In genomic region chr10:125161077-125161476, GRCm38 (mm10) we compare ENCODE assay signal across 26 mouse cellular contexts.
DNase-seq lines count a peak whose midpoint lies in the region; ATAC-seq and TF ChIP-seq lines count a peak whose summit lies in the region.
"Had no signal": no experiment of that assay in that cellular context is flagged by ENCODE, and none has a peak within 500 bp of the region (broad histone marks: within the 10 kb centered on the region; RNA-seq: fewer than 3 reads in every experiment).

No protein-coding gene starts in this region.

- 0 out of 2 replicates have a peak overlapping the region, but pooled peaks have one; percentile 16 for H3K4me2 ChIP-seq in heart, embryonic 15.5 days
- H3K4me2 ChIP-seq in intestine, embryonic 16.5 days (ENCODE audit: low read depth, low read length): 0 out of 2 replicates have a peak overlapping the region, but pooled peaks have one; percentile 12
- H3K4me2 ChIP-seq in liver, embryonic 14.5 days (ENCODE audit: low read depth): no peak overlapping the region
- H3K4me2 ChIP-seq: hindbrain, embryonic 15.5 days; kidney, embryonic 15.5 days; limb, embryonic 15.5 days; midbrain, embryonic 12.5 days; neural tube, embryonic 15.5 days had no signal

- TF ChIP-seq CTCF in liver, embryonic 14.5 days (IDR thresholded peaks at IDR 0.05; ENCODE audit: low read depth): no peak
- no peak for TF ChIP-seq CTCF in gastrocnemius, adult 2 months (IDR thresholded peaks at IDR 0.05)

- 19% methylated on average over 5 of the region's 5 CpGs for WGBS in heart, embryonic 15.5 days
- 32% methylated on average over 5 of the region's 5 CpGs for WGBS in heart, embryonic 10.5 days
- whole genome bisulfite sequencing in intestine, embryonic 16.5 days: 38% methylated on average over 5 of the region's 5 CpGs
- WGBS in liver, embryonic 14.5 days (ENCODE audit: insufficient replicate concordance): 10% methylated on average over 5 of the region's 5 CpGs

- intact Hi-C loops in gastrocnemius, adult 2 months (cut with DNase I): no loop called here

- no peak; the same call in 1 of the 2 replicates for ATAC-seq in heart, embryonic 15.5 days (replicated peaks; ENCODE audit: insufficient number of reproducible peaks, insufficient read depth, low FRiP score, low read depth)
- peak; percentile 95 for ATAC-seq in intestine, embryonic 16.5 days
- ATAC-seq in liver, embryonic 14.5 days (ENCODE audit: insufficient read depth): 0 out of 2 replicates have a peak, but pooled peaks have one; percentile 45
- ATAC-seq: forebrain, postnatal 0 days; lung, postnatal 0 days had no signal

- H3K4me3 ChIP-seq in heart, embryonic 15.5 days: no peak overlapping the region
- no peak overlapping the region for H3K4me3 ChIP-seq in heart, embryonic 10.5 days
- no peak overlapping the region for H3K4me3 ChIP-seq in intestine, embryonic 16.5 days (ENCODE audit: low read length)
- H3K4me3 ChIP-seq in liver, embryonic 14.5 days (ENCODE audit: insufficient read depth in 1 of 2, low read depth in 2 of 2, low read length in 2 of 2): no peak overlapping the region
- no peak overlapping the region for H3K4me3 ChIP-seq in gastrocnemius, adult 2 months
- H3K4me3 ChIP-seq: heart, adult 2 months; hindbrain, embryonic 15.5 days; kidney, embryonic 15.5 days; limb, embryonic 15.5 days; midbrain, embryonic 12.5 days; neural tube, embryonic 15.5 days had no signal

- no peak for TF ChIP-seq EP300 in liver, embryonic 14.5 days (IDR thresholded peaks at IDR 0.05; ENCODE audit: low read depth)

- no peaks in the 10 kb centered on the region for H3K36me3 ChIP-seq in heart, embryonic 15.5 days
- no peaks in the 10 kb centered on the region for H3K36me3 ChIP-seq in heart, embryonic 10.5 days
- H3K36me3 ChIP-seq in intestine, embryonic 16.5 days (ENCODE audit: control insufficient read depth, insufficient read depth, low read length): no peaks in the 10 kb centered on the region
- H3K36me3 ChIP-seq in liver, embryonic 14.5 days (replicated peaks; ENCODE audit: control insufficient read depth, insufficient read depth, low read depth): no peaks in the 10 kb centered on the region
- H3K36me3 ChIP-seq: hindbrain, embryonic 15.5 days; kidney, embryonic 15.5 days; limb, embryonic 15.5 days; midbrain, embryonic 12.5 days; neural tube, embryonic 15.5 days had no signal

- no peak overlapping the region for H3K27ac ChIP-seq in heart, embryonic 15.5 days
- no peak overlapping the region for H3K27ac ChIP-seq in heart, embryonic 10.5 days
- no peak overlapping the region for H3K27ac ChIP-seq in intestine, embryonic 16.5 days (ENCODE audit: low read length)
- H3K27ac ChIP-seq in liver, embryonic 14.5 days: no peak overlapping the region
- H3K27ac ChIP-seq in gastrocnemius, adult 2 months: no peak overlapping the region
- H3K27ac ChIP-seq: heart, adult 2 months; hindbrain, embryonic 15.5 days; kidney, embryonic 15.5 days; limb, embryonic 15.5 days; midbrain, embryonic 12.5 days; neural tube, embryonic 15.5 days had no signal

- H3K9ac ChIP-seq in heart, embryonic 15.5 days: no peak overlapping the region
- no peak overlapping the region for H3K9ac ChIP-seq in intestine, embryonic 16.5 days (ENCODE audit: low read depth, low read length)
- H3K9ac ChIP-seq in liver, embryonic 14.5 days (replicated peaks): no peak overlapping the region
- H3K9ac ChIP-seq: forebrain, postnatal 0 days; hindbrain, embryonic 15.5 days; kidney, embryonic 15.5 days; limb, embryonic 15.5 days; midbrain, embryonic 12.5 days; neural tube, embryonic 15.5 days had no signal

- no peaks in the 10 kb centered on the region for H3K9me3 ChIP-seq in heart, embryonic 15.5 days (replicated peaks)
- no peaks in the 10 kb centered on the region for H3K9me3 ChIP-seq in heart, embryonic 10.5 days
- no peaks in the 10 kb centered on the region for H3K9me3 ChIP-seq in intestine, embryonic 16.5 days (ENCODE audit: control insufficient read depth, low read length)
- no peaks in the 10 kb centered on the region for H3K9me3 ChIP-seq in liver, embryonic 14.5 days (ENCODE audit: control insufficient read depth, low read length)
- H3K9me3 ChIP-seq: hindbrain, embryonic 15.5 days; kidney, embryonic 15.5 days; limb, embryonic 15.5 days; midbrain, embryonic 12.5 days; neural tube, embryonic 15.5 days had no signal

- peak; percentile 4 for DNase-seq in adrenal gland, postnatal 10 days
- no peak for DNase-seq in adrenal gland, postnatal 25 days
- DNase-seq in heart, embryonic 10.5 days (ENCODE audit: low spot score): no peak
- peak; percentile 1 to 9 (median 3) for DNase-seq in liver, embryonic 14.5 days (ENCODE audit: low read depth in 3 of 3, low spot score in 3 of 3)
- no peak for DNase-seq in gastrocnemius, adult 2 months
- no peak for DNase-seq in lung, postnatal 10 days
- DNase-seq: cerebellum, adult 11 months; cerebellum, adult 9-11 months; forebrain, postnatal 0 days; gastrocnemius, postnatal 25 days; heart, adult 2 months; kidney, adult 11 months; kidney, postnatal 36 days; left cerebral cortex, postnatal 4 days; right cerebral cortex, adult 18-20 months; right cerebral cortex, postnatal 4 days; thymus, adult 18-20 months; thymus, postnatal 36 days had no signal

- H3K4me1 ChIP-seq in heart, embryonic 15.5 days (replicated peaks): no peaks in the 10 kb centered on the region
- no peaks in the 10 kb centered on the region for H3K4me1 ChIP-seq in heart, embryonic 10.5 days
- H3K4me1 ChIP-seq in intestine, embryonic 16.5 days (ENCODE audit: control insufficient read depth, insufficient read depth, low read length): peaks cover 4% of the 10 kb centered on the region; the same call in 1 of the 2 replicates
- H3K4me1 ChIP-seq in liver, embryonic 14.5 days (replicated peaks; ENCODE audit: control insufficient read depth in 2 of 2, insufficient read depth in 2 of 2, low read length in 1 of 2): no peaks in the 10 kb centered on the region
- H3K4me1 ChIP-seq: hindbrain, embryonic 15.5 days; kidney, embryonic 15.5 days; limb, embryonic 15.5 days; midbrain, embryonic 12.5 days; neural tube, embryonic 15.5 days had no signal

- H3K27me3 ChIP-seq in heart, embryonic 15.5 days: no peaks in the 10 kb centered on the region
- no peaks in the 10 kb centered on the region for H3K27me3 ChIP-seq in heart, embryonic 10.5 days (ENCODE audit: insufficient read depth, poor library complexity, severe bottlenecking)
- no peaks in the 10 kb centered on the region for H3K27me3 ChIP-seq in intestine, embryonic 16.5 days (replicated peaks; ENCODE audit: control insufficient read depth, insufficient read depth, low read length)
- H3K27me3 ChIP-seq in liver, embryonic 14.5 days (ENCODE audit: control insufficient read depth, insufficient read depth, low read length): no peaks in the 10 kb centered on the region
- H3K27me3 ChIP-seq: hindbrain, embryonic 15.5 days; kidney, embryonic 15.5 days; limb, embryonic 15.5 days; midbrain, embryonic 12.5 days; neural tube, embryonic 15.5 days had no signal

Comparison
In these comparisons a context has a peak if more than half of its experiments do, and no peak if none do; other contexts are left out.
1. DNase-seq: peak in adrenal gland, postnatal 10 days (single experiment) and liver, embryonic 14.5 days (3 of 3); none in adrenal gland, postnatal 25 days (single experiment), heart, embryonic 10.5 days (single experiment), gastrocnemius, adult 2 months (single experiment) and lung, postnatal 10 days (single experiment).